Mouse (Mus musculus) erythroblast, embryonic 14.5 days (primary cell): ENCODE data around the gene Wdr72.

ENCODE experiments used
- GATA1 ChIP-seq: IDR thresholded peaks from 2 replicates; pipeline ENCODE4 v1.6.1; 2012; ENCODE audit warnings: low read length, inconsistent platforms, mixed read lengths
- TAL1 ChIP-seq: IDR thresholded peaks from 3 replicates; pipeline ENCODE4 v1.6.1; 2012; ENCODE audit warnings: low read length, inconsistent platforms, mixed read lengths

DNA sequence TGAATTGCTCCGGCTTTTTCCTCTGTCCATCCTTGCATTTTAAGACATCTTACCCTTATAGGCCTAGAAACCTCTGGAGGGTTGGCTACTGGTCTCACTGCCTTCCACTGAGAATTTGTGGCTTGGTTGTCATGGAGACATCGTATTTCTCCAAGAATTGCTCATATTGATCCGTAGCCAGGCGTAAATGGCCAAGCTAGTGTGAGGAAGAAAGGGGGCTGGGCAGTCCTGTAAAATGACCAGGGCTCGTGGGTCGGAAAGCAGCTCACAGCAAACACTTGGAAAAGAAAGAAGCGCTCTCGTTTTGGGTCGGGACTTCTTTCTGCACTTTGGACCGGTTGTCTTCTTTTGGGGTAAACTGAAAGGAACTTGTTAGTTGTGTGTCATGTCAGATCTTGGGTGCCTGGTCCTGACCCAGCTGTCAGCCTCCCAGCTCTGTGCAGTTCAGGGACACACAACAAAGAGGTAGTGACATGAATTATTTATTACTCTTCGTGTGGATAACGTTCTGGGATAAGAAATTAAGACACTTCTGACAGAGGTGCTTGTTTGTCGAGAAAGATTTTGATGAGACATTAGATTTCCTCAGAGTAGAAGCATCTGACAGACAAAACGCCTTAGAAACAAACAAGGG, 167.7 kb downstream of the Wdr72 start:
- TF ChIP-seq GATA1 = no peak
- TF ChIP-seq TAL1 = no peak
